Mouse (Mus musculus): ENCODE data around the gene Rnf167. TPM values are rescaled to one million over a fixed set of nuclear protein-coding genes. Genes with fewer than 3 reads are reported as not detected.

The Rnf167 gene
- polyA plus RNA-seq, 1 experiment from 2014 or later: 109 TPM

DNA sequence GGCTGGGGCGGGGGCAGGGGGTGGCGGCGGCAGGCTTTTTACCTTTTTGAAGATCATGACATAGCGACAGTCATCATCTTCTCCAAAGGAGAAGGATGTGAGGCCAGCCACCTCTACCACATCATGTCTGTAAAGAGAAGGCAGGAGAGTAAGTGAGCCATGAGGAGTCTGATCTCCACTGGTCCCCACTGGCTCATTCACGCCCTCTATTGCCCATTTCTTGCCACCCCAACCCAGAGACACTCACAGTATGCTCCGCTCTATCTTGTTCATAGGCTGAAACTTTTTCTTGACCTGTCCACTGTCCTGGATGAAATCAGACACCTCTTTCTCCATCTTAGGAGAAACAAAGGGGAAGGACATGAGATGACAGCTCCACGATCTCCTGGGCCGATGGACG, 17.7 kb downstream of the Rnf167 start:
- no peak overlapping the region for H3K27ac ChIP-seq (ENCODE audit: low read depth, low read length)
- H3K4me2 ChIP-seq (replicated peaks; ENCODE audit: low read depth, low read length): no peak overlapping the region
- H3K9me3 ChIP-seq (ENCODE audit: control insufficient read depth, low read length): no peaks in the 10 kb centered on the region
- no peak overlapping the region for H3K9ac ChIP-seq (ENCODE audit: low read depth, low read length)
- H3K27me3 ChIP-seq (ENCODE audit: control insufficient read depth, insufficient read depth, low read length): no peaks in the 10 kb centered on the region
- H3K4me1 ChIP-seq (ENCODE audit: control insufficient read depth, insufficient read depth, low read length): peaks cover 5% of the 10 kb centered on the region; the same call in 1 of the 2 replicates
- peaks cover 56% of the 10 kb centered on the region for H3K36me3 ChIP-seq (ENCODE audit: control insufficient read depth, insufficient read depth, low read length)
- no peak for ATAC-seq (ENCODE audit: low FRiP score, low TSS enrichment)
- H3K4me3 ChIP-seq (ENCODE audit: low read length): no peak overlapping the region
- WGBS: 87% methylated on average over 9 of the region's 9 CpGs

- no peaks in the 10 kb centered on the region for H3K27me3 ChIP-seq (ENCODE audit: control insufficient read depth, insufficient read depth, low read length)
- H3K9me3 ChIP-seq (ENCODE audit: control insufficient read depth, low read length): no peaks in the 10 kb centered on the region
- H3K27ac ChIP-seq (ENCODE audit: low read depth, low read length): no peak overlapping the region
- no peak overlapping the region for H3K9ac ChIP-seq (ENCODE audit: low read depth, low read length)
- 98% methylated on average over 8 of the region's 8 CpGs for WGBS
- H3K4me3 ChIP-seq (ENCODE audit: low read length): no peak overlapping the region
- H3K4me1 ChIP-seq (ENCODE audit: control insufficient read depth, insufficient read depth, low read length): peaks cover 15% of the 10 kb centered on the region
- H3K36me3 ChIP-seq (ENCODE audit: control insufficient read depth, insufficient read depth, low read length): peaks cover 59% of the 10 kb centered on the region
- no peak for ATAC-seq (ENCODE audit: low FRiP score, low TSS enrichment)
- no peak overlapping the region for H3K4me2 ChIP-seq (replicated peaks; ENCODE audit: low read depth, low read length)
Measured at GRCm38 (mm10) chr11:70666687-70667086, 19.7 kb downstream of the Rnf167 start.

DNA sequence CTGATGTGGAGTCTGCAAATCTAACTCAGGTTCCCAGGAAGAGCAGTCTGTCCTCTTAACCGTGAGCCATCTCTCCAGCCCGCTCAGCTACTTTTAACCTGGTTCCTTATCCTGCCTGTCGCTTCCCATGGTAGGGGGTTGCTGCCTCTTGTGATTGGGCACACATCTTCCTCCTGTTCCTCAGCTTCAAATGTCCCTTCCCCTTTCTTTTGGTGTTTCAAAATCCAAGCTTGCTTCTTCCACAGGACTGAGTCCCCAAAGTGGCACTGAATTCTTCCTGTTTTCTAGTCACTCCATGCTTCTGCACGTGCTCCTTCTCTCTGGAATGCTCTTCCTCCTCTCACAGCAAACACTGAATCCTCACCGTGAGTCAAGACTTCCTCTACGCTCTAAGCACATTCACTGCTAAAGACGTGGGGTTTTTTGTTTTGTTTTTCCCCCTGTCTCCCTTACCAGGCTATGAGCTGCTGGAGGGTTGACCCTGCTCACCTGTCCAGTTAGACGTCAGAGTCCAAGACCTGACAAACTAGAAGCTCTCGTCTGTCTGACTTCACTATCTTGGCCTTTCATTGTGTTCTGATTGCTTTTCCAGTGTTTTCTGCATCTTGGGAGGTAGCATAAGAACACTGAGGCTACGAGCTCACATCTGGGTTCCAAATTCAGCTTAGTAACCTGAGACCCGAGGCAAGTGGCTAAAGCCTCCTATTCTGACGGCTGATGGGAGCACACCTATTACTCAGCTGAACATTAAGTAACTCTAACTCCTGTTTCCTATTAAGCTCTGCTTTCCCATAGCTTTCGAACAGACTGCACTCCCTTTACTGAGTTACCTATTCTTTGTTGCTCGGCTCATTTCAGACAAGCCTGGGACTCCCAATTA, 20.5 kb downstream of the Rnf167 start:
- 63% methylated on average over 14 of the region's 14 CpGs for WGBS
- H3K4me3 ChIP-seq (ENCODE audit: low read length): peak overlapping the region; percentile 57
- H3K9me3 ChIP-seq (ENCODE audit: control insufficient read depth, low read length): no peaks in the 10 kb centered on the region
- peak overlapping the region; percentile 89 for H3K27ac ChIP-seq (ENCODE audit: low read depth, low read length)
- peaks cover 15% of the 10 kb centered on the region for H3K4me1 ChIP-seq (ENCODE audit: control insufficient read depth, insufficient read depth, low read length)
- H3K4me2 ChIP-seq (replicated peaks; ENCODE audit: low read depth, low read length): peak overlapping the region; percentile 81
- no peak for ATAC-seq (ENCODE audit: low FRiP score, low TSS enrichment)
- H3K36me3 ChIP-seq (ENCODE audit: control insufficient read depth, insufficient read depth, low read length): peaks cover 58% of the 10 kb centered on the region
- H3K9ac ChIP-seq (ENCODE audit: low read depth, low read length): peak overlapping the region; percentile 64
- H3K27me3 ChIP-seq (ENCODE audit: control insufficient read depth, insufficient read depth, low read length): no peaks in the 10 kb centered on the region

GRCm38 (mm10) chr11:70668335-70668770, 21.3 kb downstream of the Rnf167 start:
- Histone ChIP-seq H3K27ac (ENCODE audit: low read depth, low read length) (peak overlapping the region; percentile 89), H3K4me3 (ENCODE audit: low read length) (peak overlapping the region; percentile 57), H3K4me2 (replicated peaks; ENCODE audit: low read depth, low read length) (peak overlapping the region; percentile 81), H3K36me3 (ENCODE audit: control insufficient read depth, insufficient read depth, low read length) (peaks cover 49% of the 10 kb centered on the region), H3K9me3 (ENCODE audit: control insufficient read depth, low read length) (no peaks in the 10 kb centered on the region), H3K4me1 (ENCODE audit: control insufficient read depth, insufficient read depth, low read length) (peaks cover 15% of the 10 kb centered on the region), H3K27me3 (ENCODE audit: control insufficient read depth, insufficient read depth, low read length) (no peaks in the 10 kb centered on the region), H3K9ac (ENCODE audit: low read depth, low read length) (peak overlapping the region; percentile 64)
- ATAC-seq (ENCODE audit: low FRiP score, low TSS enrichment): peak; percentile 51; the same call in 1 of the 2 replicates
- WGBS: under 1% methylated on average over 15 of the region's 15 CpGs

GRCm38 (mm10) chr11:70668771-70669505, 21.9 kb downstream of the Rnf167 start, which contains the start of gene Spag7:
Gene Spag7 (minus strand): TSS chr11:70669416.
- under 1% methylated on average over 44 of the region's 44 CpGs for WGBS
- H3K36me3 ChIP-seq (ENCODE audit: control insufficient read depth, insufficient read depth, low read length): peaks cover 47% of the 10 kb centered on the region
- H3K9me3 ChIP-seq (ENCODE audit: control insufficient read depth, low read length): no peaks in the 10 kb centered on the region
- peak; percentile 95 for ATAC-seq (ENCODE audit: low FRiP score, low TSS enrichment)
- peaks cover 15% of the 10 kb centered on the region for H3K4me1 ChIP-seq (ENCODE audit: control insufficient read depth, insufficient read depth, low read length)
- H3K4me3 ChIP-seq (ENCODE audit: low read length): peak within 1 kb of the TSS; percentile 57
- peak within 1 kb of the TSS; percentile 64 for H3K9ac ChIP-seq (ENCODE audit: low read depth, low read length)
- H3K27me3 ChIP-seq (ENCODE audit: control insufficient read depth, insufficient read depth, low read length): no peaks in the 10 kb centered on the region
- H3K27ac ChIP-seq (ENCODE audit: low read depth, low read length): peak within 1 kb of the TSS; percentile 89
- H3K4me2 ChIP-seq (replicated peaks; ENCODE audit: low read depth, low read length): peak within 1 kb of the TSS; percentile 81

DNA sequence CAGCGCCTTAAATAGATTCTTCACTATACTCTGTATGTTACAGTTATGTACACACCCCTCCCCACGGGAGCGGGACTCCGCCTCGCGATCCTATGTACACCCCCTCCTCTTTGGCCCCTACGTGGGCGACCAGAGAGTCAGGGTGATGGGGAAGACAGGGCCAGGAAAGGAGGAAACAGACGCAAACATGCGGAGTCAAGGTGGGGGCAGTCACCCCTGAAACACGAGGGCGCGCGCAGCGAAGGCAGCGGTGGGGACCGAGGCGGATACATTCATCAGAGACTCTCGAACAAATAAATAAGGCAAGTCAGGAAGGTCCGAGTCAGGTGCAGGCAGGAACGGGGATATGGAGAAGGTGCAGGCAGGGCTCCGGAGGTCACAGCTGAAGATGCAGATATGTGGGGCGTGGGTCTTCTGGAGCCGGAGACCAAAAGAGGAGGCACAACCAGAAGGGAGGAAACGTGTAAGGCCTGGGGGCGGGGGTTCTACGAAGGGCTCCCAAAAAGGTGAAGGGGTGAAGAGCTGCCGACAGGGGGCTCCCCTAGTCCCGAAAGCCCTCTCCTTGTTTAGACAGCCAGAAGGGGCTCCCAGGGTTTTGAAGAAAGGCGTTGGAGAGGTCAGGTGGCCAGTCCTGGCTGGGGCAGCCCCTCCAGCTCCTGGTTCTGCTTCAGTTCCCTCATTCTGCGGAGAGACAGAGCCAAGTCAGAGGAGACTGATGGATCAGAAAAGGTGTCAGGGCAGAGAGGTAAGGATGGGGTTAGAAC, 22.7 kb downstream of the Rnf167 start:
- Histone ChIP-seq H3K27ac (ENCODE audit: low read depth, low read length) (peak overlapping the region; percentile 89), H3K4me3 (ENCODE audit: low read length) (peak overlapping the region; percentile 57), H3K4me2 (replicated peaks; ENCODE audit: low read depth, low read length) (peak overlapping the region; percentile 70), H3K4me1 (ENCODE audit: control insufficient read depth, insufficient read depth, low read length) (peaks cover 15% of the 10 kb centered on the region), H3K9me3 (ENCODE audit: control insufficient read depth, low read length) (no peaks in the 10 kb centered on the region), H3K36me3 (ENCODE audit: control insufficient read depth, insufficient read depth, low read length) (peaks cover 41% of the 10 kb centered on the region), H3K9ac (ENCODE audit: low read depth, low read length) (peak overlapping the region; percentile 62), H3K27me3 (ENCODE audit: control insufficient read depth, insufficient read depth, low read length) (no peaks in the 10 kb centered on the region)
- peak; percentile 51 for ATAC-seq (ENCODE audit: low FRiP score, low TSS enrichment)
- WGBS: under 1% methylated on average over 31 of the region's 31 CpGs

- H3K36me3 ChIP-seq (ENCODE audit: control insufficient read depth, insufficient read depth, low read length): peaks cover 34% of the 10 kb centered on the region
- no peaks in the 10 kb centered on the region for H3K27me3 ChIP-seq (ENCODE audit: control insufficient read depth, insufficient read depth, low read length)
- 43% methylated on average over 14 of the region's 14 CpGs for WGBS
- H3K4me3 ChIP-seq (ENCODE audit: low read length): peak overlapping the region; percentile 57
- peak overlapping the region; percentile 62 for H3K9ac ChIP-seq (ENCODE audit: low read depth, low read length)
- no peaks in the 10 kb centered on the region for H3K9me3 ChIP-seq (ENCODE audit: control insufficient read depth, low read length)
- ATAC-seq (ENCODE audit: low FRiP score, low TSS enrichment): no peak
- H3K27ac ChIP-seq (ENCODE audit: low read depth, low read length): peak overlapping the region; percentile 89; the same call in 1 of the 2 replicates
- peak overlapping the region; percentile 70 for H3K4me2 ChIP-seq (replicated peaks; ENCODE audit: low read depth, low read length)
- H3K4me1 ChIP-seq (ENCODE audit: control insufficient read depth, insufficient read depth, low read length): peaks cover 15% of the 10 kb centered on the region
Measured at GRCm38 (mm10) chr11:70670483-70670882, 23.4 kb downstream of the Rnf167 start.

GRCm38 (mm10) chr11:70671333-70672047, 24.5 kb downstream of the Rnf167 start:
- Histone ChIP-seq H3K27ac (ENCODE audit: low read depth, low read length) (no peak overlapping the region), H3K27me3 (ENCODE audit: control insufficient read depth, insufficient read depth, low read length) (no peaks in the 10 kb centered on the region), H3K4me2 (replicated peaks; ENCODE audit: low read depth, low read length) (no peak overlapping the region), H3K4me1 (ENCODE audit: control insufficient read depth, insufficient read depth, low read length) (peaks cover 15% of the 10 kb centered on the region), H3K36me3 (ENCODE audit: control insufficient read depth, insufficient read depth, low read length) (peaks cover 30% of the 10 kb centered on the region), H3K9me3 (ENCODE audit: control insufficient read depth, low read length) (no peaks in the 10 kb centered on the region), H3K9ac (ENCODE audit: low read depth, low read length) (0 out of 2 replicates have a peak overlapping the region, but pooled peaks have one; percentile 62), H3K4me3 (ENCODE audit: low read length) (no peak overlapping the region)
- no peak for ATAC-seq (ENCODE audit: low FRiP score, low TSS enrichment)
- WGBS: 89% methylated on average over 16 of the region's 16 CpGs
